Comparison of ENCODE assay signal across 31 mouse cellular contexts in the genomic region with DNA sequence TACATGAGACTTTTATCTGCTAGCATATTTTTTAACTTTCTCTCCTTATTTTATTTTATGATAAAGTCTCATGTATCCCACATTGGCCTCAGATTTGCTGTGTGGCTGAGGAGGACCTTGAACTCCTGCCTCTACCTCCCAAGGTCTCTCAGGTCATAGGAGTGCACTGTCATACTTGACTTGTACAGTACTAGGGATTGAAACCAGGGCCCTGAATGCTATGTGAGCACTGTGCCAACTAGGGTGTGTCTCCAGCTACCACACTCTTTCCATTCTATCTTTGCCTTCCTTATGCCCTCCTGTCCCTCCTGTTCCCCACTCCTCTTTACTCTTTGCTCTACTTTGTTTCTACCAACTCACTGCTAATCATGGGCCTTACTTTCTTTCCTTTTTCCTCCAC. TPM values are rescaled to one million over a fixed set of nuclear protein-coding genes. Genes with fewer than 3 reads are reported as not detected.
A peak's percentile ranks its signal among the peaks of the same experiment; 100 is the strongest.
DNase-seq lines count a peak whose midpoint lies in the region; ATAC-seq lines count a peak whose summit lies in the region.
"Had no signal": no experiment of that assay in that cellular context is flagged by ENCODE, and none has a peak within 500 bp of the region (broad histone marks: within the 10 kb centered on the region; RNA-seq: fewer than 3 reads in every experiment).

No protein-coding gene starts in this region.

- DNase-seq in heart, adult 11 months = peak; percentile 43
- no peak for DNase-seq in heart, postnatal 10 days
- DNase-seq in 3T3-L1 (ENCODE audit: low read depth, low spot score) = peak; percentile 59
- DNase-seq in frontal cortex, postnatal 36 days (ENCODE audit: low spot score in 2 of 2) = no peak
- no peak for DNase-seq in c-Kit-positive CD71-positive TER-119-positive erythroid progenitor cells, embryonic 14.5 days (ENCODE audit: low spot score)
- DNase-seq: adrenal gland, postnatal 10 days; cerebellum, adult 11 months; cerebellum, adult 9-11 months; gastrocnemius, postnatal 14 days; heart, adult 18-20 months; kidney, adult 2 months; kidney, postnatal 10 days; left cerebral cortex, postnatal 4 days; lung, postnatal 36 days; midbrain, embryonic 14.5 days; retina, postnatal 1 day; right cerebral cortex, postnatal 4 days; thymus, adult 2 months; thymus, postnatal 4 days had no signal

- H3K9ac ChIP-seq in neural tube, embryonic 15.5 days (replicated peaks) = no peak overlapping the region
- H3K9ac ChIP-seq: embryonic facial prominence, embryonic 12.5 days; heart, embryonic 12.5 days; hindbrain, embryonic 13.5 days; limb, embryonic 15.5 days; lung, embryonic 15.5 days; neural tube, embryonic 12.5 days had no signal

- no peak overlapping the region for H3K27ac ChIP-seq in neural tube, embryonic 15.5 days (replicated peaks)
- H3K27ac ChIP-seq: embryonic facial prominence, embryonic 12.5 days; hindbrain, embryonic 13.5 days; left cerebral cortex, adult 2 months; limb, embryonic 15.5 days; lung, embryonic 15.5 days; neural tube, embryonic 12.5 days had no signal

- H3K4me3 ChIP-seq in neural tube, embryonic 15.5 days (replicated peaks) = no peak overlapping the region
- H3K4me3 ChIP-seq: embryonic facial prominence, embryonic 12.5 days; heart, embryonic 12.5 days; hindbrain, embryonic 13.5 days; left cerebral cortex, adult 2 months; limb, embryonic 15.5 days; lung, embryonic 15.5 days; neural tube, embryonic 12.5 days had no signal

- intact Hi-C loops in heart, postnatal 10 days (cut with DNase I) = no loop called here

- peak; percentile 64; the same call in 1 of the 2 replicates for ATAC-seq in erythroid progenitor cell, adult 5-6 weeks (replicated peaks; ENCODE audit: low FRiP score, poor library complexity, severe bottlenecking)
- ATAC-seq in megakaryocyte-erythroid progenitor cell, adult 5-6 weeks (replicated peaks; ENCODE audit: low FRiP score, low TSS enrichment, poor library complexity, severe bottlenecking) = peak; percentile 87
- no peak for ATAC-seq in neural tube, embryonic 15.5 days (ENCODE audit: low FRiP score)
- ATAC-seq: forebrain, embryonic 14.5 days; inflammation-experienced regulatory T-cells, adult 6 months had no signal

- no peaks in the 10 kb centered on the region for H3K36me3 ChIP-seq in neural tube, embryonic 15.5 days
- H3K36me3 ChIP-seq: embryonic facial prominence, embryonic 12.5 days; hindbrain, embryonic 13.5 days; limb, embryonic 15.5 days; lung, embryonic 15.5 days; neural tube, embryonic 12.5 days had no signal

- no peaks in the 10 kb centered on the region for H3K27me3 ChIP-seq in neural tube, embryonic 15.5 days (replicated peaks)
- H3K27me3 ChIP-seq: embryonic facial prominence, embryonic 12.5 days; heart, embryonic 12.5 days; hindbrain, embryonic 13.5 days; limb, embryonic 15.5 days; lung, embryonic 15.5 days; neural tube, embryonic 12.5 days had no signal

- peaks cover 18% of the 10 kb centered on the region for H3K4me1 ChIP-seq in neural tube, embryonic 15.5 days

- H3K4me2 ChIP-seq in neural tube, embryonic 15.5 days = no peak overlapping the region
- H3K4me2 ChIP-seq: embryonic facial prominence, embryonic 12.5 days; heart, embryonic 12.5 days; hindbrain, embryonic 13.5 days; limb, embryonic 15.5 days; lung, embryonic 15.5 days; neural tube, embryonic 12.5 days had no signal

- H3K9me3 ChIP-seq in neural tube, embryonic 15.5 days (replicated peaks) = no peaks in the 10 kb centered on the region
- H3K9me3 ChIP-seq: embryonic facial prominence, embryonic 12.5 days; heart, embryonic 12.5 days; hindbrain, embryonic 13.5 days; limb, embryonic 15.5 days; lung, embryonic 15.5 days; neural tube, embryonic 12.5 days had no signal

RNA-seq across cellular contexts. Expression of gene Lims1, which starts 7.4 kb away (rescaled TPM):
- total RNA-seq in heart, postnatal 10 days (2021) = 100 to 1,000 TPM; 211 to 240 TPM
- 67.8 and 80.5 TPM in 2 replicates for total RNA-seq in erythroid progenitor cell, adult 5-6 weeks (2015; ENCODE audit: low replicate concordance)
- total RNA-seq in erythroid progenitor cell, adult 5-6 weeks (2017; ENCODE audit: low replicate concordance) = 37.5 and 42.2 TPM in 2 replicates
- 52.1 and 58.6 TPM in 2 replicates for total RNA-seq in megakaryocyte-erythroid progenitor cell, adult 5-6 weeks (2014; fragmentation: Nextera tagmentation)
- total RNA-seq in megakaryocyte-erythroid progenitor cell, adult 5-6 weeks (2017) = 41.6 and 54.7 TPM in 2 replicates
- 56.6 and 86.2 TPM in 2 replicates for polyA plus RNA-seq in neural tube, embryonic 15.5 days (2015; fragmentation: Nextera tagmentation; extraction: Ambion mirVana)

Comparison
In these comparisons a context has a peak if more than half of its experiments do, and no peak if none do; other contexts are left out.
1. DNase-seq: peak in heart, adult 11 months (single experiment) and 3T3-L1 (single experiment); none in heart, postnatal 10 days (0 of 2), frontal cortex, postnatal 36 days (0 of 2) and c-Kit-positive CD71-positive TER-119-positive erythroid progenitor cells, embryonic 14.5 days (single experiment).